Mouse (Mus musculus) myocyte (in vitro differentiated cells): ENCODE measurements around the gene Map7d1.

Experiments
- CEBPB ChIP-seq: IDR thresholded peaks from 2 replicates; pipeline ENCODE4 v1.6.1; 2011; ENCODE audit warnings: mild to moderate bottlenecking, moderate library complexity; ENCODE audit not compliant: poor library complexity, insufficient read depth, severe bottlenecking
- E2F4 ChIP-seq: IDR thresholded peaks from one replicate; pipeline ENCODE4 v1.6.1; 2011; ENCODE audit warnings: mild to moderate bottlenecking, control low read depth, moderate library complexity; ENCODE audit not compliant: insufficient read depth
- MAX ChIP-seq: IDR thresholded peaks from one replicate; pipeline ENCODE4 v1.6.1; 2011; ENCODE audit warnings: low read depth, mild to moderate bottlenecking, control low read depth
- MYOD1 ChIP-seq, 3 experiments: IDR thresholded peaks; one replicate each; pipeline ENCODE4 v1.6.1; 2011; ENCODE audit warnings: control low read depth in 2 of 3, low read depth in 2 of 3, mild to moderate bottlenecking in 2 of 3, moderate library complexity in 1 of 3; ENCODE audit not compliant: insufficient read length in 2 of 3, control insufficient read depth in 1 of 3
- MYOG ChIP-seq, 3 experiments: IDR thresholded peaks; one replicate each; pipeline ENCODE4 v1.6.1; 2011; ENCODE audit warnings: control low read depth in 2 of 3, low read depth in 2 of 3, mild to moderate bottlenecking in 2 of 3; ENCODE audit not compliant: insufficient read length in 2 of 3, control insufficient read depth in 1 of 3, insufficient read depth in 1 of 3
- POLR2A ChIP-seq: IDR thresholded peaks from one replicate; pipeline ENCODE4 v1.6.1; 2011; ENCODE audit warnings: low read depth, mild to moderate bottlenecking, control low read depth, moderate library complexity; ENCODE audit not compliant: insufficient read length
- POLR2AphosphoS2 ChIP-seq: IDR thresholded peaks from one replicate; pipeline ENCODE4 v1.6.1; 2011; ENCODE audit warnings: low read depth, control low read depth; ENCODE audit not compliant: insufficient read length
- REST ChIP-seq: IDR thresholded peaks from one replicate; pipeline ENCODE4 v1.6.1; 2011; ENCODE audit warnings: mild to moderate bottlenecking, control low read depth, moderate library complexity; ENCODE audit not compliant: insufficient read depth, insufficient read length
- SRF ChIP-seq: IDR thresholded peaks from one replicate; pipeline ENCODE4 v1.6.1; 2011; ENCODE audit warnings: low read depth; ENCODE audit not compliant: control insufficient read depth, insufficient read length
- TCF12 ChIP-seq: IDR thresholded peaks from one replicate; pipeline ENCODE4 v1.6.1; 2011; ENCODE audit warnings: mild to moderate bottlenecking, control low read depth; ENCODE audit not compliant: poor library complexity, insufficient read depth, severe bottlenecking
- TCF3 ChIP-seq: IDR thresholded peaks from one replicate; pipeline ENCODE4 v1.6.1; 2011; ENCODE audit warnings: low read depth, control low read depth; ENCODE audit not compliant: insufficient read length
- USF1 ChIP-seq: IDR thresholded peaks from one replicate; pipeline ENCODE4 v1.6.1; 2011; ENCODE audit warnings: low read depth, mild to moderate bottlenecking, control low read depth, moderate library complexity

DNA sequence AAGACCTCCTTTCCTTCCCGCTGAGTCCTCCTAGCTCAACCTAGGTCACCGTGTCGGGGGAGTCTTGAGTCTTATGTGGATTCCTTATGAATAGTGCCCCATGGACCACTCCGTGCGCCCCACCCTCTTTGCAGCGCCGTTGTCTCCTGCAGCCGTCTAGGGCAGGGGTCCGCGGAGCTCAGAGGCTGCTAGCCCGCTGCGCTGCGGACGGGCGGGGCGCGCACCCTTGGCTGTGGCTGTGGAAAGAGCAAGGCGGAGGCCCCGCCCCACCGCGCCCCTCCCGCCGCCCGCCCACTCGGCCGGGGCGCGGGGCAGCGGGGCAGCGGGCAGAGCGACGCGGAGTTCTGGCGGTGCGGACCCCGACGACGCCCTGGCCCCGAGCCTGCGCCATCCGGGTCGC lies 30.3 kb upstream of the Map7d1 start, which contains the start of gene Col8a2:
- no peak for TF ChIP-seq USF1
- TF ChIP-seq POLR2A = no peak
- TF ChIP-seq TCF3 = no peak
- TF ChIP-seq E2F4 = no peak
- no peak for TF ChIP-seq MYOG (IDR thresholded peaks at IDR 0.05; ENCODE audit: control insufficient read depth in 1 of 3, insufficient read depth in 1 of 3, insufficient read length in 2 of 3, low read depth in 2 of 3)
- no peak for TF ChIP-seq MAX
- no peak for TF ChIP-seq TCF12
- TF ChIP-seq CEBPB = no peak
- TF ChIP-seq REST = no peak
- no peak for TF ChIP-seq POLR2AphosphoS2
- no peak for TF ChIP-seq SRF
- TF ChIP-seq MYOD1 (IDR thresholded peaks at IDR 0.05; ENCODE audit: control insufficient read depth in 1 of 3, insufficient read length in 2 of 3, low read depth in 2 of 3) = no peak
